Mouse (Mus musculus) liver, embryonic 14.5 days (tissue): ENCODE measurements around the gene Cpn1. TPM values are rescaled to one million over a fixed set of nuclear protein-coding genes. Genes with fewer than 3 reads are reported as not detected.

Experiments
- ATAC-seq: fragments of 200-750 bp; cut with Nextera tagmentation; 2 replicates; pipeline ENCODE4 v1.8.0; 2017; ENCODE audit warnings: moderate number of reproducible peaks, mild to moderate bottlenecking, moderate library complexity; ENCODE audit not compliant: insufficient read depth
- DNase-seq, 3 experiments: peaks; one replicate each; pipeline ENCODE4 v3.0.0-alpha.2; 2012 to 2013; ENCODE audit warnings: low read depth in 3 of 3, low spot score in 3 of 3
- H3K27ac ChIP-seq: fragments of 300-500 bp; sonication (generic); 2 replicates; pipeline ENCODE4 v1.5.1; 2014; ENCODE audit warnings: moderate library complexity, mild to moderate bottlenecking, control low read depth, inconsistent platforms
- H3K27me3 ChIP-seq: fragments of 300-500 bp; sonication (generic); 2 replicates; pipeline ENCODE4 v1.6.1; 2014; ENCODE audit warnings: mild to moderate bottlenecking, low read length, moderate library complexity; ENCODE audit not compliant: control insufficient read depth, insufficient read depth
- H3K36me3 ChIP-seq: fragments of 300-500 bp; sonication (generic); replicated peaks from 2 replicates; pipeline ENCODE4 v1.6.1; 2014; ENCODE audit warnings: low read depth; ENCODE audit not compliant: control insufficient read depth, insufficient read depth
- H3K4me1 ChIP-seq, 2 experiments: fragments of 200-500 bp in 1 of 2; fragments of 300-500 bp in 1 of 2; sonication (generic) in 1 of 2; replicated peaks; 2 replicates each; pipeline ENCODE4 v1.6.1; 2012 to 2014; ENCODE audit warnings: antibody characterized with exemption in 1 of 2, inconsistent platforms in 1 of 2, low read length in 1 of 2; ENCODE audit not compliant: control insufficient read depth in 2 of 2, insufficient read depth in 2 of 2
- H3K4me2 ChIP-seq: fragments of 300-500 bp; sonication (generic); 2 replicates; pipeline ENCODE4 v1.6.1; 2014; ENCODE audit warnings: low read depth, mild to moderate bottlenecking, control low read depth, moderate library complexity
- H3K4me3 ChIP-seq, 2 experiments: fragments of 200-500 bp in 1 of 2; fragments of 300-500 bp in 1 of 2; sonication (generic) in 1 of 2; 2 replicates each; pipeline ENCODE4 v1.5.1; 2012 to 2014; ENCODE audit warnings: low read depth in 2 of 2, low read length in 2 of 2, mild to moderate bottlenecking in 2 of 2, control low read depth in 1 of 2, inconsistent platforms in 1 of 2, moderate library complexity in 1 of 2; ENCODE audit not compliant: insufficient read depth in 1 of 2
- H3K9ac ChIP-seq: fragments of 300-500 bp; sonication (generic); replicated peaks from 2 replicates; pipeline ENCODE4 v1.6.1; 2014; ENCODE audit warnings: mild to moderate bottlenecking, control low read depth, moderate library complexity
- H3K9me3 ChIP-seq: fragments of 300-500 bp; sonication (generic); 2 replicates; pipeline ENCODE4 v1.6.1; 2016; ENCODE audit warnings: low read length, mixed read lengths; ENCODE audit not compliant: control insufficient read depth
- CTCF ChIP-seq: IDR thresholded peaks from 2 replicates; pipeline ENCODE4 v1.5.1; 2016; ENCODE audit warnings: antibody characterized with exemption, low read depth, control low read depth
- EP300 ChIP-seq: IDR thresholded peaks from 2 replicates; pipeline ENCODE4 v1.6.1; 2016; ENCODE audit warnings: antibody characterized with exemption, low read depth
- WGBS: fragments of 180-500 bp; shearing (Covaris S2); extraction: QIAGEN DNeasy Blood & Tissue Kit; methylation state at CpG from one replicate; pipeline ENCODE4 v1.1.7; 2014; ENCODE audit not compliant: insufficient replicate concordance; 5-methylcytosine and 5-hydroxymethylcytosine counted together
- polyA plus RNA-seq, 2 experiments: library from polyadenylated mRNA; depleted of rRNA in 1 of 2; stranded (reverse) in 1 of 2; unstranded in 1 of 2; fragments of >200 nt; fragmentation: Nextera tagmentation in 1 of 2; extraction: Ambion mirVana in 1 of 2; gene quantifications; 2 replicates each; pipeline versions ENCODE4 v1.2.1 to v1.2.3; 2012 to 2014

The Cpn1 gene
- polyA plus RNA-seq, 2 experiments: 43.9 to 49.5 TPM

DNA sequence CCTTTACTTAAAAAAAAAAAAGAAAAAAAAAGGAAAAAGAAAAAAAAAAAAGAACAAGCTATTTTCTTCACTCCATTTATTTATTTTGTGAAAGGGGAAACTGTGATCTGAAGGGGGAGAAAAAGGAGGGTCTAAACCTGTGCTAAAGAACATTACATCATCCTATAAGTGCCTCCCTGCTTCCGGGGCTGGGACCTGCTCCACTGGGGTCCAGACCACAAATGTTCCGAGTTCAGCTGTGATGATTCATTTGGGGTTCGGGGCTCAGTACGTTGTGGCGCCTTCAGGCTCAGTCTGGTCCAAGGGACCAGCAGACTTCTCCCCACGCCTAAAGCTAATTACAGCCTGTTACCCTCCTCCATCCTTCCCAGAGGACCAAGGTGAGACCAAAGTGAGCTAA is 55.4 kb downstream of the Cpn1 start:
- no peaks in the 10 kb centered on the region for H3K4me1 ChIP-seq
- H3K4me2 ChIP-seq: no peak overlapping the region
- H3K36me3 ChIP-seq: no peaks in the 10 kb centered on the region
- H3K4me3 ChIP-seq: no peak overlapping the region
- ATAC-seq (no peak), DNase-seq (no peak)
- TF ChIP-seq EP300: no peak
- TF ChIP-seq CTCF: no peak
- WGBS: 51% methylated on average over 6 of the region's 6 CpGs
- H3K27ac ChIP-seq: no peak overlapping the region
- no peak overlapping the region for H3K9ac ChIP-seq
- H3K9me3 ChIP-seq: no peaks in the 10 kb centered on the region
- no peaks in the 10 kb centered on the region for H3K27me3 ChIP-seq

DNA sequence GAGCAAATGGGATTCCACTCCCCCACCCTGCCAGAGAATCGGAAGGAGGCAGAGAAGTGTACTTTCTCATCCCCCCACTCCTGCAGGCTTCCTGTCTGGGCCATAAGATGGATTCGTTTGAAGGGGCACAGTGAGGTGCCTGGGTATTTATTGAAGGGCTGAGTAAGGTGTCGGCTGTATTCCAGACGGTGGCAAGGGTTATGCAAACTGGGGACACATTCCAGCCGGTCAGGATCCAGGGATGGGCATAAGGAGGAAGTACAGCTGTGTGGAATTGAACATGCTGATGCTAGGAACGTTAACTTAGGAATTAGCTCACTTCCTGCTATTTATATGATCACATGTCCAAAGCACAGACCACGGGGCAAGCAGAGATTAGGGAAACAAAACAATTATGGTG is 56.0 kb downstream of the Cpn1 start:
- 24% methylated on average over 7 of the region's 7 CpGs for WGBS
- Histone ChIP-seq H3K9ac (no peak overlapping the region), H3K4me1 (no peaks in the 10 kb centered on the region), H3K4me2 (no peak overlapping the region), H3K36me3 (no peaks in the 10 kb centered on the region), H3K4me3 (no peak overlapping the region), H3K27me3 (no peaks in the 10 kb centered on the region), H3K9me3 (no peaks in the 10 kb centered on the region), H3K27ac (no peak overlapping the region)
- ATAC-seq: no peak
- no peak for TF ChIP-seq CTCF
- TF ChIP-seq EP300: no peak
- DNase-seq: no peak

DNA sequence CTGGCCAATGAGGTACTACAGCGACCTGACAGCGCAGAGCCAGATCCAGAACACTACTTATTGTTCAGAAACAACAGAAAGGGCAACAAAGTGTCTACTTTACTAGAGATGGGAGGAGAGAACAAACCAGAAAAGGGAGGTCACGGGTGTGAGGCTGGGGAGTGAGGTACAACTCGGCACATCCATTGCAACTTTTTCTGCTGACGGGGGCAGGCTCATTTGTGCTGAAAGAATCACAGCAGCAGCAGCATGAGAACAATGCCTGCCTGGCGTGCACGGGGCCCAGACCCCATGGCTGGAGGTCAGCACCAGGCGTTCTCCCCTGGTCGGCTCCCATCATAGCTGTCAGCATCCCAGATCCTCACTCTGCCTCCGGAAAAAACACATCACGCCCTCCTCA is 56.5 kb downstream of the Cpn1 start:
- Histone ChIP-seq H3K36me3 (no peaks in the 10 kb centered on the region), H3K9me3 (no peaks in the 10 kb centered on the region), H3K9ac (no peak overlapping the region), H3K4me2 (no peak overlapping the region), H3K27ac (no peak overlapping the region), H3K4me3 (no peak overlapping the region), H3K4me1 (no peaks in the 10 kb centered on the region), H3K27me3 (no peaks in the 10 kb centered on the region)
- TF ChIP-seq EP300 (no peak), CTCF (no peak)
- 62% methylated on average over 11 of the region's 11 CpGs for WGBS
- no peak for DNase-seq
- no peak for ATAC-seq

DNA sequence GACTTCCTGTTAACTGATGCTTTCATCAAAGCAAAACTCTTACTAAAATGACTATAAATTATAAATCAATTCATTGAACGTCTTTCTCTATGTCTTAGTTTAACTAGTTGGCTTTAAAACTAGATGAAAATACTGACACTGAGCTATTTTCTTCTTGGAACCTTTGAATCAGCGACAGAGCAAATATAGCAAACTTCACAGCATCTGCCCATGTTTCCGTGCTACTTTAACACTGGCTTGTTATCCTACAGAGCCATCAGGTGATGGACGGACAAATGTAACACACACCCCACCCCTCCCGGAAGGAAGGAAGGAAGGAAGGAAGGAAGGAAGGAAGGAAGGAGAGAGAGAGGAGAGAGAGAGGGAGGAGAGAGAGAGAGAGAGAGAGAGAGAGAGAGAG is 58.4 kb downstream of the Cpn1 start:
- H3K4me1 ChIP-seq: no peaks in the 10 kb centered on the region
- WGBS: 44% methylated on average over 5 of the region's 5 CpGs
- no peak for TF ChIP-seq EP300
- TF ChIP-seq CTCF: no peak
- ATAC-seq (no peak), DNase-seq (no peak)
- no peak overlapping the region for H3K4me3 ChIP-seq
- no peak overlapping the region for H3K9ac ChIP-seq
- H3K4me2 ChIP-seq: no peak overlapping the region
- H3K27me3 ChIP-seq: no peaks in the 10 kb centered on the region
- H3K36me3 ChIP-seq: no peaks in the 10 kb centered on the region
- no peak overlapping the region for H3K27ac ChIP-seq
- no peaks in the 10 kb centered on the region for H3K9me3 ChIP-seq

DNA sequence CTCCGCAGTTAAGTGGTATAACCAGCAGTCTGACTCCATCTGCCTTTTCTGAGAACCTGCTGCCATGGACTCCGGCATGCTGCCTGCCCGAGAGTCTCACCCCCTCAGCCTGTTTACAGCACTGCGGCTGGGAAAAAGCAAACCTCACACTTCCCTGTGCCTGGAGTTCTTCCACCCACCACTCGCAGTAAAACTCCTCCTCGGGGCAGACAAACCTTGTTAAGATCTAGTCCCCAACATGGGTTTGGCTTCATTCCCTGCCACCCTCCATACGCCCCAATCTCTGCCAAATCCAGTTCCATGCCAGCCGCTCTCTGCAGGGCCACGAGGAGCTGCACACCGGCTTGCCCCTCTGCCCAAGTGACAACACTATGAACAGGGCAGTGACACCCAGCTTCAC is 59.3 kb downstream of the Cpn1 start:
- no peak for TF ChIP-seq CTCF
- TF ChIP-seq EP300: no peak
- Histone ChIP-seq H3K27ac (no peak overlapping the region), H3K27me3 (no peaks in the 10 kb centered on the region), H3K9ac (no peak overlapping the region), H3K36me3 (no peaks in the 10 kb centered on the region), H3K4me3 (no peak overlapping the region), H3K4me1 (no peaks in the 10 kb centered on the region), H3K9me3 (no peaks in the 10 kb centered on the region), H3K4me2 (no peak overlapping the region)
- ATAC-seq (no peak), DNase-seq (no peak)
- 59% methylated on average over 10 of the region's 10 CpGs for WGBS
